Mouse (Mus musculus) brain, embryonic 14.5 days (tissue): ENCODE measurements around the gene Rimklb.

Source experiments
- CTCF ChIP-seq: fragments of 200-500 bp; IDR thresholded peaks from 2 replicates; pipeline ENCODE4 v1.5.1; 2012; ENCODE audit warnings: inconsistent platforms, mild to moderate bottlenecking, moderate library complexity, borderline replicate concordance; ENCODE audit not compliant: insufficient read depth, insufficient read length; ENCODE audit errors: extremely low read depth
- POLR2A ChIP-seq: fragments of 200-500 bp; IDR thresholded peaks from 2 replicates; pipeline ENCODE4 v1.6.1; 2012; ENCODE audit warnings: mild to moderate bottlenecking, inconsistent platforms, borderline replicate concordance; ENCODE audit not compliant: poor library complexity, insufficient read depth, insufficient read length, severe bottlenecking; ENCODE audit errors: extremely low read depth

DNA sequence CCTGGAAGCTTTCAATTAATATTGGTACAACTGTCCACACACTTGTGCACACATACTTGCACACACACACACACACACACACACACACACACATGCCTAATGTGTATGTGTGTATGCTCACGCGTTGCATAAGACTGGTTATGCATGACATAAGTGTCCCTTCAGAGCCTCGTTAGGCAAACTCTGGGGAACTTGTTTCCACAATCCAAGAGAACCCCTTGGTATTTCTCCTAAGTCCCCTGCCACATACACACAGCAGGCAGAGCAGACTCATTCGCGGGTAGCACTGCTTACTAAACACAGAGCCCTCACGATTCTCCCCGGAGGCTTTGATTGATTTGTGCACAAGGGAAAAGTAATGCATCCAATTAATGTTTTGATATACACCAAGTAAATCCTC lies 81.5 kb downstream of the Rimklb start:
- no peak for TF ChIP-seq CTCF
- no peak for TF ChIP-seq POLR2A
